Mouse (Mus musculus): ENCODE measurements around the gene AY074887. TPM values are rescaled to one million over a fixed set of nuclear protein-coding genes. Genes with fewer than 3 reads are reported as not detected.
A peak's percentile ranks its signal among the peaks of the same experiment; 100 is the strongest.

Gene AY074887
- polyA plus RNA-seq (2012) = not detected in 2 replicates

GRCm38 (mm10) chr9:54950575-54951321 lies at the start of gene AY074887, which contains the start of gene Psma4:
Gene AY074887, minus strand, starts transcription at chr9:54950998.
Gene Psma4, plus strand, starts transcription at chr9:54950790.
- no peak for TF ChIP-seq GATA1 (IDR thresholded peaks at IDR 0.05; ENCODE audit: low read length)

GRCm38 (mm10) chr9:54995645-54996044 lies 44.8 kb upstream of the AY074887 start:
- peak; percentile 88 for TF ChIP-seq GATA1 (IDR thresholded peaks at IDR 0.05; ENCODE audit: low read length)

- no peak for TF ChIP-seq GATA1 (IDR thresholded peaks at IDR 0.05; ENCODE audit: low read length)
Observed at GRCm38 (mm10) chr9:54994381-54994780, 43.6 kb upstream of the AY074887 start.

GRCm38 (mm10) chr9:54990362-54990761 lies 39.6 kb upstream of the AY074887 start:
- TF ChIP-seq GATA1 (IDR thresholded peaks at IDR 0.05; ENCODE audit: low read length) = no peak

- TF ChIP-seq GATA1 (IDR thresholded peaks at IDR 0.05; ENCODE audit: low read length) = no peak
Observed at GRCm38 (mm10) chr9:54982401-54982800, 31.6 kb upstream of the AY074887 start.

- no peak for TF ChIP-seq GATA1 (IDR thresholded peaks at IDR 0.05; ENCODE audit: low read length)
Observed at GRCm38 (mm10) chr9:54981291-54982191, 30.7 kb upstream of the AY074887 start.

- TF ChIP-seq GATA1 (IDR thresholded peaks at IDR 0.05; ENCODE audit: low read length) = no peak
Observed at GRCm38 (mm10) chr9:54980674-54981073, 29.9 kb upstream of the AY074887 start, which contains the start of gene Chrna5. Gene Chrna5, plus strand, starts transcription at chr9:54980880.

- TF ChIP-seq GATA1 (IDR thresholded peaks at IDR 0.05; ENCODE audit: low read length) = no peak
Observed at GRCm38 (mm10) chr9:54969972-54970637, 19.3 kb upstream of the AY074887 start.

- TF ChIP-seq GATA1 (IDR thresholded peaks at IDR 0.05; ENCODE audit: low read length) = no peak
Observed at GRCm38 (mm10) chr9:54963669-54964068, 12.9 kb upstream of the AY074887 start.

GRCm38 (mm10) chr9:54961059-54961458 lies 10.3 kb upstream of the AY074887 start:
- no peak for TF ChIP-seq GATA1 (IDR thresholded peaks at IDR 0.05; ENCODE audit: low read length)

GRCm38 (mm10) chr9:54949465-54949864 lies 1.3 kb downstream of the AY074887 start:
- no peak for TF ChIP-seq GATA1 (IDR thresholded peaks at IDR 0.05; ENCODE audit: low read length)

GRCm38 (mm10) chr9:54946256-54946655 lies 4.5 kb downstream of the AY074887 start:
- TF ChIP-seq GATA1 (IDR thresholded peaks at IDR 0.05; ENCODE audit: low read length) = no peak

GRCm38 (mm10) chr9:54944467-54944866 lies 6.3 kb downstream of the AY074887 start:
- no peak for TF ChIP-seq GATA1 (IDR thresholded peaks at IDR 0.05; ENCODE audit: low read length)

- TF ChIP-seq GATA1 (IDR thresholded peaks at IDR 0.05; ENCODE audit: low read length) = no peak
Observed at GRCm38 (mm10) chr9:54942071-54942470, 8.7 kb downstream of the AY074887 start.

- no peak for TF ChIP-seq GATA1 (IDR thresholded peaks at IDR 0.05; ENCODE audit: low read length)
Observed at GRCm38 (mm10) chr9:54932379-54932778, 18.4 kb downstream of the AY074887 start.

- no peak for TF ChIP-seq GATA1 (IDR thresholded peaks at IDR 0.05; ENCODE audit: low read length)
Observed at GRCm38 (mm10) chr9:54931765-54932164, 19.0 kb downstream of the AY074887 start.

Measured in G1E-ER4 (cell line).